Mouse (Mus musculus) heart, postnatal 0 days (tissue): Measurements from ENCODE around the gene Ptges2.

Source experiments
- CTCF ChIP-seq: IDR thresholded peaks from 2 replicates; pipeline ENCODE4 v1.5.1; 2016; ENCODE audit warnings: antibody characterized with exemption, control low read depth, low read depth
- EP300 ChIP-seq: IDR thresholded peaks from 2 replicates; pipeline ENCODE4 v1.6.1; 2016; ENCODE audit warnings: antibody characterized with exemption, low read depth

DNA sequence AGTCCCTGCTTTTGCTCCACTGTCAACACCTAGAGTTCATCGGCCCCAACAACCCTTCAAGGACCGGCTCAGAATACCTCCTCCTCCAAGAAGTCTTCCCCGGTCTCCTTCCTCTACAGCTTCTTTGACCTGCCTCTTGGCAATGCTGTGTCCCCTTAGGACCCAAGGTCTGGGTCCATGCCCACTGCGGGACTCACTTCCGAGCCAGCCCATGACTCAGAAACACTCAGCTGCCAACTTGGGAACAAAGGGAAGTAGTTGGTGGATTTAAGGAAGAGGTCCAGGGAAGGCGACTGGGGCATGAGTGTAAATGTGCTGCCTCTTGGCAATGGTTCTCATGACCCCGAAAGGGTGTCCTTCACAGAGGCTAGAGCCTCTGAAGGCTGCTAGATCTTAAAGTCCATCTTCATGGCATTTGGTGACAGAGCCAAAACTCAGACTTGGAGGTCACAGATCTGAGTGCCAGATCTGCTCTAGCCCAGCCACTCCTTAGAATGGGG lies 15.6 kb upstream of the Ptges2 start:
- no peak for TF ChIP-seq CTCF
- TF ChIP-seq EP300, result no peak
